Mouse (Mus musculus) left cerebral cortex, postnatal 36 days (tissue): ENCODE data around the gene Ppp4c. TPM values are rescaled to one million over a fixed set of nuclear protein-coding genes. Genes with fewer than 3 reads are reported as not detected.
"Not testable (repeated sequence)": the region's sequence is repeated elsewhere in the genome, so short reads cannot be mapped to it uniquely, and the experiment has no call there.

Source experiments
- DNase-seq, 2 experiments: peaks; one replicate each; pipeline ENCODE4 v3.0.0; 2021 to 2022; ENCODE audit warnings: low spot score in 2 of 2, mixed read lengths in 1 of 2
- intact Hi-C: fragments of 180-260 bp; cut with DNase I; formaldehyde crosslinking; loops from one replicate; pipeline ENCODE4 v1.15.1; 2025
- total RNA-seq, 2 experiments: library from RNA; stranded (reverse); gene quantifications; 2 replicates each; pipeline ENCODE4 v1.2.3; 2021

Gene Ppp4c
- total RNA-seq, 2 experiments from 2014 or later, result 47.5 to 49.9 TPM

DNA sequence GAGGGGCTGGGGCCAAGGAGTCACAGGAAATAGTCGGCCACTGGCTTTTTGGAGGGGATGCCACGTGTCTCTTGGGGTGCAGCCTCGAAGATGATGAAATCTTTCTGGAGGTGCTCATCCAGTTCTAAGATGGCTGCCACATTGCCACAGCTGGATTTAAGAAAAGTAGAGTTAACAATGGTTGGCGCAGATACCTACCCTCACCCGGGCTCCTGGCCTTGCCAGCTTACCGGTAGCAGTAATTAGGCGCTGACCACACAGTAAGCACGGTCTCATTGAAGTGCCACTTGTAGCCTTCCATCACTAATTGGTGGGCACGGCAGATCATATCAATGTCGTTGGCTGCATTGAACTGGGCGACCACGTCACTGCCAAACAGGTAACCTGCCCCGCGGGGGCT lies 6.2 kb downstream of the Ppp4c start:
- intact Hi-C loops, result no loop called here

DNA sequence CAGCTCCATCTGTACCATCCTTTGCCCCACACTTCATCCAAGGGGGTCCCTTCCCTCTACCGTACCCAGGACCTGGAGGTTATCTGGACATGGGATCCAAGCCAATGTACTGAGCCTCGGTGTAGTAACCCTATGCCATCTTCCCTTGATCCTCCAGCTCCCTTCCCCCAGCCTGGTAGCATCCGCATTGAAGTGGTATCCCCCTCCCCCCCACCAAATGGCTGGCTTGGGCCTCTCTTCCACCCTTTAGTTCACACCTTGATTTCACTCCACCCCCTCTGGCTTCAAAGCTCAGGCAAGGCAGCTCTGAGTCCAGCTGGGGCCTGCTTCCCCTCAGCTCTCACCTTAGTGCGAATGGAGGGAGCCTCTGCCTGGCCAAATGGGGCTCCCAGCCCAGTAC lies 7.2 kb downstream of the Ppp4c start:
- intact Hi-C loops, result no loop called here
- DNase-seq, result no peak

More for the DNA sequence above, 6.2 kb downstream of the Ppp4c start:
- DNase-seq, result no peak

DNA sequence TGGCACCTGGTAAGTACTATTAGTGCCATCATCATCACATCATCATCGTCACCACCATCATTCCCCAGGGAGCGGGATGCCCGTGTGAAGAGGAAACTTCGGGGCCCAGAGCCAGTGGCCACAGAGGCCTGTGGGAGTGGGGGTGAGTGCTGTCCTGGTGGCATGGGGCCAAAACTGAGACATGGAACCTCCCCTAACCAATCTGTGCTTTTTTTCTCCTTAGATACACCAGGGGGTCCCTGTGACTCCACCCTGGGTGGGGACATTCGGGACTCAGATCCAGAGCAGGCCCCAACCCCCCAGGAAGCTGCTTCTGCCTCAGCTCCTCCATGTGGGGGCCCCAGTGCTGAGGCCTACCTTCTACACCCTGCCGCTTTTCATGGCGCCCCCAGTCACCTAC lies 7.8 kb downstream of the Ppp4c start:
- intact Hi-C loops, result no loop called here
- DNase-seq, result no peak

DNA sequence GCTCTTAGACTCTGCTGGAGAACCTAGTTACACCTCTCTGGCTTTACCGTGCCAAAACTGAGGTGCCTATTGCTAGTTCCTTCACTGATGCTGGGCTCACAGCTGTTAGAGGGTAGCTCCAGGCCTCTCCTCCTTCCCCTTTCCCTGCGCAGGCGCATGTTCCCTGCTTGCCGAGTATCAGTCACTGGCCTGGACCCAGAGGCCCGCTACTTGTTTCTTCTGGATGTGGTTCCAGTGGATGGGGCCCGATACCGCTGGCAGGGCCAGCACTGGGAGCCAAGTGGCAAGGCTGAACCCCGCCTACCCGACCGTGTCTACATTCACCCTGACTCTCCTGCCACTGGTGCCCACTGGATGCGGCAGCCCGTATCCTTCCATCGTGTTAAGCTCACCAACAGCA lies 9.6 kb downstream of the Ppp4c start:
- DNase-seq, result no peak
- intact Hi-C loops, result no loop called here

DNA sequence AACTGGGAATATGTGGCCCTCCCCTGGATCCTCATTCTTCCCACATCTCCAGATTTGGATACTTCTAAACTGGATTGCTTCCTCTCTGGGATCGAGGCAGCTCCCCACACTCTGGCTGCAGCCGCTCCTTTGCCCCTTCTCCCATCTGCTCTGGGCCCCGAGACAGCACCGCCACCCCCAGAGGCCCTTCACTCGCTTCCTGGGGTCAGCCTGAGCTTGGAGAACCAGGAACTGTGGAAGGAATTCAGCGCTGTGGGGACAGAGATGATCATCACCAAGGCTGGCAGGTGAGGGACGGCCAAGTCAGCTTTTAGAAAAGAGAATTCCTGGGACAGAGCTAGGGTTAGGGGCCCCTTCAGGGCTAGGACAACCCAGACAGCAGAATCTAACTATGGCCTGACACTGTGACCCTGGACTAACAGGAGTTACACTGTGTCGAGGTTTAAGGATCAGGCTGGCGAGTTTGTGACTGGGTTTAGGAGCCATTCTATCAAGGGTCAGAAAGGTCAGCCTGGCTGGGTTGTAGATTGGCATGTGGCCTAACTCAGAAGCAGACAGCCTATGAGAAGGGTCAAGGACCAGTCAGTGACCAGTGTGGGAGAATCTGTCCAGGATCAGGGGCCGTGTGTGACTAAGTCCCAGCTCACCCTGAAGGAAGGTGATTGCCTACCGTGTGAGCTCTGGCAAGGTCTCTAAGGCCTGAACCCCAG lies 10.5 kb downstream of the Ppp4c start:
- no peak for DNase-seq
- intact Hi-C loops, result no loop called here

DNA sequence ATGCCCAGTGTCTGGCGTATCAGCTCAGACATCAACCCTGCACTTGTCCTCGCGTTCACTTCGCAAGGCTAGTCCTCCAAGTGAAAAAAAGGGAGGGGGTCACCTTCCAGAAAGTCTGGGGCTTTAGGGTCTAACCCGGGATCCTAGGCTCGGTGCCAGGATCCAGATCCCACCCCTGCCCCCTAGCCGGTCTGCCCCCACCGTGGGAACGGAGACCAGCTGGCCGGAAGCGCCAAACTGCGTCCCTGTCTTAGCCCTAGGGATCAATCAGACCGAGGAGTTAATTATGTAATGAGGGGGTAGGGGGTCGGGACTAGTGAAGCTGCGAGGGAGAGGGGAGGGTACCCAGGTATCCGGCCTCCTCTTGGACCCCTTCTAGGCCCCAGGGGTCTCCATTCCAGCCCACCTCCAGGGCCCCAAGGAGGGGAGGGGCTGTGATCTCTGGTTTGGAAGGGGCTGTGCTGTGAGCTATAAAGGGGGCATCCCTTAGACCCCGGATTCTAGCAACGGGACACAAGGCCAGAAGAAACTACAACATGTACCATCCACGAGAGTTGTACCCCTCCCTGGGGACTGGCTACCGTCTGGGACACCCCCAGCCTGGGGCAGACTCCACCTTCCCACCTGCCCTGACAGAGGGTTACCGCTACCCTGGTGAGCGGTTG lies 11.2 kb downstream of the Ppp4c start, which contains the start of gene Tbx6:
Gene Tbx6 (plus strand): TSS at position 513 of the 665 bp plus-strand sequence.
- intact Hi-C loops, result loop anchor here (1.0 kb wide), 1 partner anchor 11 kb away; the partner anchor contains the start of gene Ppp4c

DNA sequence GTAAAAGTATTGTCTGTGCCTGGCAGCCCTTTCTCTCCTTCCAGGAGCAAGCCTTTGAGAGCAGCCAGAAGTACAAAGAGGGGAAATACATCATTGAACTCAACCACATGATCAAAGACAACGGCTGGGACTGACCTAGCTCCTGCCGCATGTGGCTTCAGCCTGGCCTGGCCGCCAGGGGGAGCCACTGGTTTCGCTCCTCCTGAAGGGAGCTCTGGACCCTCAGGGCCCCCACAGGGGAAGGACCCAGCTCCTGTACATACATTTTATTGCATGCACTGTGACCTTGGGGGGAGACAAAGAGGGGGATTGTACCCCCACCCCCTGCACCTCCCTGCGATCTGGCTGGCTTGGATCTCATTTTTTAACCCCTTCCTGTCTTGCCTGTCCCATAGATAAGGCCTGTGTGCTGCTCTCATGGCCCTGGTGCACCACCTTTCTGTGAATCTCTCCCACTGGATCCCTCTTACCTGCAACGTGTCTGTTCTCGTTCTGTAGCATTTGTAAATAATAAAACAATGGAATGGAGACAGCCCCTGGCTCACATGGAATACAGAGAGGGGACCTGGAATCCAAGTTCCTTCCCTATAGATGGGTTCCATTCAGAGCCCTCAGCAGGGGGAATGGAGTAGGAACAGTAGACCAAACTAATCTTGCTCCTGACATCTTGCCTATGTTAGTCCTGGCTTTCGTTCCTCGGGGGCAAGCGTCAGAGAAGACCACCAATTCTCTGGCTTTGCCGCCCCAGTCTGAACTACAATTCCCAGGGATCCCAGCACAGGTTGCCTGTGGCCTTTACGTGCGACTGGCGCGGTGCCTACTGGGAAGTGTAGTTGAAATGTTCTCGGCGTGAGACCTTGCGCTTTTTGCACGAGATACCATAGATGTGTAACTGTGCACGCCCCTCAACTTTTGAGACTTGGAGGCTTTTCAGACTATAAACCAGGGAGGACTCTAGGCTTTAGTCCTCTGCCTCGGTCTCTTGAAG lies 12.0 kb downstream of the Ppp4c start:
- peak; percentile 81 to 84 for DNase-seq
- intact Hi-C loops, result loop anchor here (1.0 to 5.0 kb wide), 2 partner anchors 12 to 78 kb away; partner anchors contain the start of gene Ppp4c

More for the DNA sequence above, 11.2 kb downstream of the Ppp4c start, which contains the start of gene Tbx6:
- no peak for DNase-seq

DNA sequence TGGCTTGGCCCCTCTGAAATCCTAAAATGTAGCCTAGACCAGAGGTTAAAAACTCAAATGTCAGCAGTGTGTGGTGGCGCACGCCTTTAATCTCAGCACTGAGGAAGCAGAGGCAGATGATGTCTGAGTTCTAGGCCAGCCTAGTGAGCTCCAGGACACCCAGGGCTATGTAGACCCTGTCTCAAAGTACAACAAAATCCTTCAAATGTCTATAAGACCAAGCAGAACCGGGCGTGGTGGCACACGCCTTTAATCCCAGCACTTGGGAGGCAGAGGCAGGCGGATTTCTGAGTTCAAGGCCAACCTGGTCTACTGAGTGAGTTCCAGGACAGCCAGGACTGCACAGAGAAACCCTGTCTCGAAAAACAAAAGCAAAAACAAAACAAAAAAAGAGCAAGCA lies 13.2 kb downstream of the Ppp4c start:
- intact Hi-C loops, result loop anchor here (5.0 kb wide), 1 partner anchor 77 kb away; no protein-coding TSS in a partner anchor
- DNase-seq, result not testable (repeated sequence)

DNA sequence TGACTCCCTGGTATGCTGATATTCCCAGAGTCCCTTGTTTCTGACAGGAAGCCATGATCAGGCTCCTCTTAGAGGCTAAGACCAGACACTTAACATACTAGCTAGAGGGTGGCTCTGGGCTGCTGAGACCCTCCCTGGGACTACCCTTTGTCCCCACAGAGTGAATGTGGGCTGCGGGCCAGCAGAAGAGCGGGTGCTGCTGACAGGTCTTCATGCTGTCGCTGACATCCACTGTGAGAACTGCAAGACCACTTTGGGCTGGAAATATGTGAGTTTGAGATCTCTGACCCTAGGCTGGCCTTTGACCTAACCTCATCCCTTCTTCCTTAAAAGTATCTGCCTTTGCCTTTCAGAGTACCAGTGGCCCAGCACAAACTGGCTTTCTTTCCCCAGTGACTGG lies 14.1 kb downstream of the Ppp4c start:
- no peak for DNase-seq
- intact Hi-C loops, result loop anchor here (5.0 kb wide), 1 partner anchor 76 kb away; no protein-coding TSS in a partner anchor

DNA sequence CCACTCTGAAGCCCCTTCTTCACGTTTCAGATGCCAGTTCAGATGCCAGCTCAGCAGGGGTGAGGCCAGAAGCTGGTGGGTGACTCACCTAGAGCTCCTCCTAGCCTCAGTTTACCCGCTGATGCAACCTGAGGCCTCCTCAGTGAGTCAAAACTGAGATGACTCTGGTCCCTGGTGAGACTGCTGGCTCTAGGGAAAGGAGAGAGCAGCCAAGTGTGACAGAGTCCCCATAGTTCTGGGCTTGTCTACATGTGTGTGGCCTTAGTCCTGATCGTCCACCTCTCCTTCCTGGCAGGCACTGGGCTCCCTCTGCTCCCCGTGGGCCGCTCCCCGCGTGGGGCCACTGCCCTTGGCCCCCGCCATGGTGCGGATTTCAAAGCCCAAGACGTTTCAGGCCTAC lies 14.8 kb downstream of the Ppp4c start:
- no peak for DNase-seq
- intact Hi-C loops, result loop anchor here (2.0 to 5.0 kb wide), 2 partner anchors 17 to 75 kb away; no protein-coding TSS in a partner anchor

DNA sequence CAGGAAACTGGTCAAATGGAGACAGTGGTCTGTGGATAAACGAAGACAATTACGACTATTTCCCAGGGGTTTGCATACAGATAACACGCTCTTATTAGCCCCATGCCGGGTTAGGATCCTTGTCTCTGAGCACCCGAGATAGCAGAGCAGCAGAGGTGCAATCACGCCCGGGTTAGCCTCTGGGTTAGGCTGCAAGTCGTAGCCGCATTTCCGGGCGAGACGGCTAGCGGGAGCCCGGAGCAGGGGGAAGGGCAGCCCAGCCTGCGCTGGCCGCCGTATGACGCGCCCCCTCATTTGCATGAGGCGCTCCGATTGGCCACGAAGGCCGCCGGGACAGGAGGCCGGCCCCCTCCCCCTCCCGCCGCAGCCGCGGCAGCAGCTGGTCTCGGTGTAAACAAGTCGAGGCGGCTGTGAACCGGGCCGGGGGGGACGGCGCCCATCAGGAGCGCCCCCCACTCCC lies 15.7 kb downstream of the Ppp4c start, which contains the start of gene Ypel3:
Gene Ypel3 (plus strand): TSS at position 358 of the 460 bp plus-strand sequence.
- intact Hi-C loops, result loop anchor here (2.0 to 5.0 kb wide), 2 partner anchors 16 to 74 kb away; no protein-coding TSS in a partner anchor

DNA sequence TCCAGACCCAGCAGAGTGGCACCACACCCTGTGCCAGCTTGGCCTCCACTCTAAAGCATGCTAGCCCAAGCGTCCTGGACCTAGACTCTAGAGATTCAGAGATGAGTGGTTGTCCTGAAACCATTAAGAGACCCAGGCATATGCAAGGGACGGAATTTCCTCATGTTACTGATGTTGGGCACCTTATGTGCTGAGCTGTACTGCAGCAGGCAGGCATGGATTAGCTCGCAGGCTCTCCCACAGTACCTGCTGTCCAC lies 16.4 kb downstream of the Ppp4c start:
- intact Hi-C loops, result loop anchor here (2.0 to 5.0 kb wide), 2 partner anchors 15 to 74 kb away; no protein-coding TSS in a partner anchor
- DNase-seq, result no peak

More for the DNA sequence above, 15.7 kb downstream of the Ppp4c start, which contains the start of gene Ypel3:
- peak; percentile 93 to 97 for DNase-seq

DNA sequence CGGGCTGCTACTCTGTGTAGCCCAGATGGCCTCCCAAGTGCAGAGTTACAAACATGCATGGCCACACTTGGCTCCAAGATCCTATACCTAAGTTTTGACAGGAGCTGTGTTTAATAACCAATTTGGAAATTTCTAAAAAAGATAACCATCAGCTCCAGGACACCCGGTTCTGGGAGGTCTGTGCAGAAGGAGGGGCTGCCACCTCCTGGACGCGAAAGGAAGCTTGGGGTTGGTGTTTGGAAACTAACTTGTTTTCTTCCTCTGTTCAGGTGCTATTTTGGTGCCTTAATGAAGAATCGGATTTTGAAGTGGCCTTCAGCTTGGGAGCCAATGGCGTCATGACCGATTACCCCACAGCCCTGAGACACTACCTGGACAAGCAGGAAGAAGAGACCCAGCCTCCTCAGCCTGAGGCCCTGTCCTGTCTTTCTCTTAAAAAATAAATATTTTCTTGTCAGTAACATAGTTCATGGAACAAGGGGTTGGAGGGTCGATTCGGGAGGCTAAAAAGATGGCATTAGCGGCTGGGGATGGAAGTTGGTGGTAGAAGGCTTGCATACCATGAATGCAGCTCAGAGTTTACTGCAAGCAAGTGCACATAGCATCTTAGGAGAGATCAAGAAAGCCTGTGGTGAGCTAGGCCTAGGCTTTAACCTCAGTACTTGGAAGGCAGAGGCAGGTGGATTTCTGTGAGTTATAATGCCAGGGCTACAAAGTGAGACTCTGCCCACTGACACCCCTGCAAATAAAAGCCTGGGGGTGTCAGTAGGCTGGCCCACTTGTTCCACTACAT lies 16.9 kb downstream of the Ppp4c start:
- intact Hi-C loops, result loop anchor here (5.0 kb wide), 1 partner anchor 73 kb away; no protein-coding TSS in a partner anchor
- no peak for DNase-seq

DNA sequence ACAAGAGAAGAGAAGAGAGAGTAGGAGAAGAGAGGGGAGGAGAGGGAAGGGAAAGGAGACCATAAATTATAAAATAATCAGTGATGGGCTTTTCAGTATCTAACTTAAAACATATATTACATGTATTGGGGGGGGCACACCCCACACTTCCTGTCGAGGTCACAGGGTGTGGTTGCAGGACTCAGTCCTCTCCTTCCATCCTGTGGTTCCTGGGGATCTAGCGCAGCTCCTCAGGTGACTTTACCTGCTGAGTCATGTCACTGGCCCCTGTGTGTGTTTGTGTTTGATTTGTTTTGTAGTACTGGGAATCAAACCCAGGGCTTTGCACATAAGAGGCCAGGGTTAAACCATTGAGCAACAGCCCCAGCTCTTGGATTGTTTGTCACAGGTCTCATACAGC lies 17.8 kb downstream of the Ppp4c start:
- DNase-seq, result no peak
- intact Hi-C loops, result no loop called here

DNA sequence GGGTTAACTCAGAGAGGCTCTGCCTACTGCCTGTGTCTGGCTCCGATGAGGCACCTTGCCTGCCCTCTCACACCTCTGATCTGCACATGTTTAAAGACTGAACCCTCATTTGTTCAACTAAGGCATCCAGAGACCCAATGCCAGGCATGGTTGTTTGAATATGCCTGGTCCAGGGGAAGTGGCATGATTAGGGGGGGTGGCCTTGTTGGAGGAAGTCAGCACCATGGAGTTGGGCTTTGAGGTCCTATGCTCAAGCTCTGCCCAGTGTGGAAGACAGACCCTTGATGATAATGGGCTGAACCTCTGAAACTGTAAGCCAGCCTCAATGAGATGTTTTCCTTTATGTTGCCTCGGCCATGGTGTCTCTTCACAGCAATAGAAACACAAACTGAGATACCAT lies 18.9 kb downstream of the Ppp4c start:
- intact Hi-C loops, result no loop called here
- DNase-seq, result no peak

DNA sequence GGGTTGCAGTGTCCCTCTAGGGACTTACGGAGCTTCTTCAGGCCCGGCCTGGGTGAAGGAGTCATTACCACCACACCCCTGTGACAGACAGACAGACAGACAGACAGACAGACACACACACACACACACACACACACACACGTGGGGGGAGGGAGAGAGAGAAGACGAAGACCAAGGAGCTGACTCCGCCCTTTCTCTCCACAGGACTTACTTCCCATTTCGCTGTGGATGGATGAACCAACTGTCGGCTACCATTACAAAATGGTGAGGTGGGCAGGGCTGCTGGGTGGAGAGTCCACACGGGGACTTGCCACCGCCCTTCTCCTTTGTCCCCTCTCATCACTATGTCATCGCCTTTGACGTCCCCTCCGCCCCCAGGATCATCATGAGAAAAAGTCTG lies 21.5 kb downstream of the Ppp4c start:
- no peak for DNase-seq
- intact Hi-C loops, result no loop called here

DNA sequence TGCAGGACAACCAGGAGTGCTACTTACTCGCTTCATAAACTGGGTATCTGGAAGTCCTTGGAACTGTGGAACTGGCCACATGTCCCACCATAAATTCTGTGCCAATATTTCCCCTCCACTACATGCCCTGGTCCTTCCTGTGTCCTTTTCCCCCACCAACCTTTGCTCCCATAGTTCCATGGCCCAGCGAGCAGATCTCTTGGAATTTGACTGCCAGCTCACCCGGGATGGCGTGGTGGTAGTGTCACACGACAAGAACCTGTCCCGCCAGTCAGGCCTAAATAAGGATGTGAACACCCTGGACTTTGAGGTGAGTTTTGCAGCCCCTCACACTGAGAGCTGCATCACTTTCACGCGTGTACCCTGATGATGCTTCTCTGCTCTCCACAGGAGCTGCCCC lies 25.3 kb downstream of the Ppp4c start:
- DNase-seq, result no peak
- intact Hi-C loops, result no loop called here

DNA sequence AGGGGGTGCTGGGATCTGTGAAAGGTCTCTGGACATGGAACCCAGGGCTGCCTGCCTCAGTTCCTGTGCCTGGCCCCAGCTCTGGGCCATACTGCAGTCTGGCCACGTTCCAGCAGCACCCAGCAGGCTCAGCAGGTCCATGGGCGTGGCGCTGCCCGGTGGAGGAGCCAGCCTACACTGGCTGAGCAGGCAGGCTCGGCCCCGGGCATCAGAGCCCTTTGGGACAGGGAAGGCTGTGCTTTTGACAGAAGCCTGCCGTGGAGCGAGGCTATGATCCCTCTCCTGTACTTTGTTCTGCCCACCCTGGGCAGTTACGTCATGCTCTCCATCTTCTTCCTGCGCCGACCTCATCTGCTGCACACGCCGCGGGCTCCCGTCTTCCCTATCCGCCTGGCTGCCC lies 26.1 kb downstream of the Ppp4c start, which contains the start of gene Gdpd3:
Gene Gdpd3 (plus strand): TSS at position 134 of the 400 bp plus-strand sequence.
- intact Hi-C loops, result no loop called here
- DNase-seq, result no peak

DNA sequence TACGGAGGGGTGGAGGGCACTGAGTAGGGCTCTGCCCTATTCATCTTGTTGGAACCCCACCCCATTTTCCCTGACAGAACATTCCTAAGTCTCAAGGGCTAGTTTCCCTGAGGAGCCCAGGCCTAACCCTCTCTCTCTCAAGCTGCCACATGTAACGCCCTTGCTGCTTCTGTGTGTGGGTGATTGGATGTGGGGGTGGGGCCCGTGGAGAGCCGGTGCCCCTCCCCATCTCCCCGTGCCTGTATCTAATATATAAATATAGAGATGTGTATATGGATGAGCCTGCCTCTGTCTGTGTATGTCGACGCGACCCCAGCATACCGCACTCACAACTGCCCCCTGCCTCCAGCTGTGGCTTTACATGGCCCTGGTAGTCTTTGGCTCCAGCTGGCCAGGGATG lies 26.8 kb downstream of the Ppp4c start:
- intact Hi-C loops, result no loop called here
- no peak for DNase-seq
